Mouse (Mus musculus): ENCODE results near the gene Gga2.

- TF ChIP-seq CTCF (IDR thresholded peaks at IDR 0.05; ENCODE audit: low read depth) (no peak), EP300 (IDR thresholded peaks at IDR 0.05; ENCODE audit: low read depth) (no peak)
Observed at GRCm38 (mm10) chr7:122020273-122020666, 752 bp downstream of the Gga2 start.

Measured in liver, embryonic 14.5 days (tissue).